Mouse (Mus musculus): ENCODE results near the gene Gm30083.

GRCm38 (mm10) chr14:33956055-33956454 is 58.9 kb downstream of the Gm30083 start:
- TF ChIP-seq POLR2A (IDR thresholded peaks at IDR 0.05; ENCODE audit: low read depth, low read length) (no peak), CTCF (conservative IDR thresholded peaks at IDR 0.05; ENCODE audit: insufficient read depth, insufficient read length, low read depth, low read length) (no peak)

Measured in kidney, adult 2 months (tissue).